Mouse (Mus musculus) intestine, embryonic 14.5 days (tissue): ENCODE measurements around the gene Arsa. TPM values are rescaled to one million over a fixed set of nuclear protein-coding genes. Genes with fewer than 3 reads are reported as not detected.
A peak's percentile ranks its signal among the peaks of the same experiment; 100 is the strongest.
"Not testable (repeated sequence)": the region's sequence is repeated elsewhere in the genome, so short reads cannot be mapped to it uniquely, and the experiment has no call there.

Experiments
- ATAC-seq: fragments of 200-750 bp; cut with Nextera tagmentation; replicated peaks from 2 replicates; pipeline ENCODE4 v1.8.0; 2017; ENCODE audit warnings: low read depth, moderate number of reproducible peaks, moderate TSS enrichment, moderate library complexity; ENCODE audit not compliant: low FRiP score, low TSS enrichment
- DNase-seq: peaks from one replicate; pipeline ENCODE4 v3.0.0-alpha.2; 2018; ENCODE audit warnings: low spot score
- H3K27ac ChIP-seq: fragments of 300-500 bp; sonication (generic); 2 replicates; pipeline ENCODE4 v1.5.1; 2014; ENCODE audit warnings: low read depth, mild to moderate bottlenecking, control low read depth
- H3K27me3 ChIP-seq: fragments of 300-500 bp; sonication (generic); replicated peaks from 2 replicates; pipeline ENCODE4 v1.6.1; 2014; ENCODE audit warnings: low read length, control low read depth; ENCODE audit not compliant: control insufficient read depth, insufficient read depth
- H3K36me3 ChIP-seq: fragments of 300-500 bp; sonication (generic); 2 replicates; pipeline ENCODE4 v1.6.1; 2014; ENCODE audit warnings: low read length, control low read depth; ENCODE audit not compliant: control insufficient read depth, insufficient read depth
- H3K4me1 ChIP-seq: fragments of 300-500 bp; sonication (generic); replicated peaks from 2 replicates; pipeline ENCODE4 v1.6.1; 2014; ENCODE audit warnings: low read length, control low read depth, mixed read lengths; ENCODE audit not compliant: control insufficient read depth, insufficient read depth
- H3K4me2 ChIP-seq: fragments of 300-500 bp; sonication (generic); 2 replicates; pipeline ENCODE4 v1.6.1; 2014; ENCODE audit warnings: low read length
- H3K4me3 ChIP-seq: fragments of 300-500 bp; sonication (generic); 2 replicates; pipeline ENCODE4 v1.5.1; 2014; ENCODE audit warnings: low read depth, low read length, control low read depth, mixed read lengths
- H3K9ac ChIP-seq: fragments of 300-500 bp; sonication (generic); 2 replicates; pipeline ENCODE4 v1.6.1; 2014; ENCODE audit warnings: mild to moderate bottlenecking, low read length
- H3K9me3 ChIP-seq: fragments of 300-500 bp; sonication (generic); 2 replicates; pipeline ENCODE4 v1.6.1; 2016; ENCODE audit warnings: low read length, control low read depth; ENCODE audit not compliant: control insufficient read depth
- WGBS: fragments of 180-500 bp; shearing (Covaris S2); extraction: QIAGEN DNeasy Blood & Tissue Kit; methylation state at CpG from one replicate; pipeline ENCODE4 v1.1.7; 2014; 5-methylcytosine and 5-hydroxymethylcytosine counted together
- polyA plus RNA-seq: library from polyadenylated mRNA; unstranded; fragments of >200 nt; fragmentation: Nextera tagmentation; extraction: Ambion mirVana; gene quantifications from 2 replicates; pipeline ENCODE4 v1.2.1, GENCODE M21; 2014

Arsa gene
- polyA plus RNA-seq, 1 experiment from 2014 or later = 15.4 TPM

- peaks cover 14% of the 10 kb centered on the region; the same call in 1 of the 2 replicates for H3K4me1 ChIP-seq
- ATAC-seq = no peak
- no peaks in the 10 kb centered on the region for H3K27me3 ChIP-seq
- peaks cover 13% of the 10 kb centered on the region for H3K36me3 ChIP-seq
- H3K9ac ChIP-seq = no peak overlapping the region
- no peak overlapping the region for H3K27ac ChIP-seq
- 90% methylated on average over 6 of the region's 6 CpGs for WGBS
- no peak overlapping the region for H3K4me3 ChIP-seq
- no peak overlapping the region for H3K4me2 ChIP-seq
- no peaks in the 10 kb centered on the region for H3K9me3 ChIP-seq
- DNase-seq = no peak
Measured at GRCm38 (mm10) chr15:89431806-89432205, 45.4 kb downstream of the Arsa start.

GRCm38 (mm10) chr15:89431271-89431670, 46.0 kb downstream of the Arsa start:
- Histone ChIP-seq H3K4me1 (peaks cover 14% of the 10 kb centered on the region; the same call in 1 of the 2 replicates), H3K4me3 (no peak overlapping the region), H3K4me2 (no peak overlapping the region), H3K9ac (no peak overlapping the region), H3K36me3 (peaks cover 19% of the 10 kb centered on the region), H3K9me3 (no peaks in the 10 kb centered on the region), H3K27ac (no peak overlapping the region), H3K27me3 (no peaks in the 10 kb centered on the region)
- DNase-seq (no peak), ATAC-seq (no peak)
- WGBS = 85% methylated on average over 3 of the region's 3 CpGs

- ATAC-seq, DNase-seq, H3K4me2 ChIP-seq, H3K9ac ChIP-seq, H3K9me3 ChIP-seq, H3K27ac ChIP-seq, H3K4me3 ChIP-seq, H3K27me3 ChIP-seq: not testable (repeated sequence)
- peaks cover 14% of the 10 kb centered on the region; the same call in 1 of the 2 replicates for H3K4me1 ChIP-seq
- H3K36me3 ChIP-seq = peaks cover 23% of the 10 kb centered on the region
- 83% methylated on average over 7 of the region's 9 CpGs for WGBS
Measured at GRCm38 (mm10) chr15:89430771-89431170, 46.5 kb downstream of the Arsa start.

GRCm38 (mm10) chr15:89430341-89430740, 46.9 kb downstream of the Arsa start:
- peak overlapping the region; percentile 95 for H3K27ac ChIP-seq
- H3K9me3 ChIP-seq = no peaks in the 10 kb centered on the region
- no peaks in the 10 kb centered on the region for H3K27me3 ChIP-seq
- peak overlapping the region; percentile 90 for H3K4me2 ChIP-seq
- peak overlapping the region; percentile 89 for H3K4me3 ChIP-seq
- H3K4me1 ChIP-seq = peaks cover 14% of the 10 kb centered on the region; the same call in 1 of the 2 replicates
- H3K9ac ChIP-seq = peak overlapping the region; percentile 83
- ATAC-seq (no peak), DNase-seq (no peak)
- H3K36me3 ChIP-seq = peaks cover 23% of the 10 kb centered on the region
- WGBS = 45% methylated on average over 6 of the region's 6 CpGs

- ATAC-seq (peak; percentile 95), DNase-seq (peak; percentile 95)
- H3K9me3 ChIP-seq = no peaks in the 10 kb centered on the region
- H3K36me3 ChIP-seq = peaks cover 23% of the 10 kb centered on the region
- H3K4me2 ChIP-seq = peak within 1 kb of the TSS; percentile 90
- under 1% methylated on average over 66 of the region's 70 CpGs for WGBS
- peak within 1 kb of the TSS; percentile 95 for H3K27ac ChIP-seq
- H3K27me3 ChIP-seq = no peaks in the 10 kb centered on the region
- H3K4me1 ChIP-seq = peaks cover 14% of the 10 kb centered on the region; the same call in 1 of the 2 replicates
- H3K4me3 ChIP-seq = peak within 1 kb of the TSS; percentile 89
- H3K9ac ChIP-seq = peak within 1 kb of the TSS; percentile 83
Measured at GRCm38 (mm10) chr15:89429352-89430221, 47.6 kb downstream of the Arsa start, which contains the start of the genes C730034F03Rik, Gm44502 and Chkb. TSS of gene C730034F03Rik (plus strand) at chr15:89429589. TSS of gene Gm44502 (minus strand) at chr15:89429696. TSS of gene Chkb (minus strand) at chr15:89429908.

- Histone ChIP-seq H3K27ac (no peak overlapping the region; the same call in 1 of the 2 replicates), H3K4me1 (peaks cover 14% of the 10 kb centered on the region; the same call in 1 of the 2 replicates), H3K27me3 (no peaks in the 10 kb centered on the region), H3K9ac (peak overlapping the region; percentile 83), H3K4me2 (peak overlapping the region; percentile 90), H3K4me3 (peak overlapping the region; percentile 89), H3K36me3 (peaks cover 23% of the 10 kb centered on the region), H3K9me3 (no peaks in the 10 kb centered on the region)
- ATAC-seq = peak; percentile 44; the same call in 1 of the 2 replicates
- 4% methylated on average over 22 of the region's 22 CpGs for WGBS
- DNase-seq = no peak
Measured at GRCm38 (mm10) chr15:89428821-89429351, 48.3 kb downstream of the Arsa start.

GRCm38 (mm10) chr15:89428136-89428790, 49.0 kb downstream of the Arsa start:
- peak overlapping the region; percentile 90 for H3K4me2 ChIP-seq
- no peak overlapping the region for H3K27ac ChIP-seq
- peaks cover 14% of the 10 kb centered on the region; the same call in 1 of the 2 replicates for H3K4me1 ChIP-seq
- no peaks in the 10 kb centered on the region for H3K9me3 ChIP-seq
- peak overlapping the region; percentile 89 for H3K4me3 ChIP-seq
- no peak for ATAC-seq
- no peak overlapping the region for H3K9ac ChIP-seq
- peaks cover 23% of the 10 kb centered on the region for H3K36me3 ChIP-seq
- no peak for DNase-seq
- 83% methylated on average over 19 of the region's 19 CpGs for WGBS
- no peaks in the 10 kb centered on the region for H3K27me3 ChIP-seq

GRCm38 (mm10) chr15:89426716-89427115, 50.5 kb downstream of the Arsa start:
- H3K27ac ChIP-seq = no peak overlapping the region
- H3K4me3 ChIP-seq = no peak overlapping the region
- ATAC-seq (no peak), DNase-seq (no peak)
- no peak overlapping the region for H3K4me2 ChIP-seq
- H3K36me3 ChIP-seq = peaks cover 23% of the 10 kb centered on the region
- 94% methylated on average over 10 of the region's 10 CpGs for WGBS
- H3K9me3 ChIP-seq = no peaks in the 10 kb centered on the region
- peaks cover 14% of the 10 kb centered on the region; the same call in 1 of the 2 replicates for H3K4me1 ChIP-seq
- no peak overlapping the region for H3K9ac ChIP-seq
- no peaks in the 10 kb centered on the region for H3K27me3 ChIP-seq
